Mouse (Mus musculus) CH12.LX (cell line): Measurements from ENCODE around the gene Pafah1b1. TPM values are rescaled to one million over a fixed set of nuclear protein-coding genes. Genes with fewer than 3 reads are reported as not detected.

Source experiments
- DNase-seq: peaks from one replicate; pipeline ENCODE4 v3.0.0-alpha.2; 2013; ENCODE audit errors: extremely low read depth
- H3K27ac ChIP-seq: 2 replicates; pipeline ENCODE4 v1.5.1; 2012; ENCODE audit warnings: low read depth, mild to moderate bottlenecking, control low read depth, moderate library complexity; ENCODE audit not compliant: insufficient read depth
- H3K27me3 ChIP-seq: replicated peaks from 2 replicates; pipeline ENCODE3; 2012; ENCODE audit warnings: inconsistent platforms
- H3K36me3 ChIP-seq, 2 experiments: replicated peaks in 1 of 2; 2 replicates each; pipeline versions ENCODE3 to v1.6.1; 2012; ENCODE audit warnings: inconsistent platforms in 1 of 2, low read length in 1 of 2, mild to moderate bottlenecking in 1 of 2, mixed read lengths in 1 of 2, moderate library complexity in 1 of 2; ENCODE audit not compliant: control insufficient read depth in 1 of 2, insufficient read depth in 1 of 2
- H3K4me1 ChIP-seq, 2 experiments: 2 replicates each; pipeline ENCODE4 v1.6.1; 2012; ENCODE audit warnings: inconsistent platforms in 1 of 2, moderate library complexity in 1 of 2; ENCODE audit not compliant: insufficient read depth in 2 of 2, control insufficient read depth in 1 of 2
- H3K4me2 ChIP-seq: 2 replicates; pipeline ENCODE4 v1.6.1; 2012; ENCODE audit warnings: low read depth, mild to moderate bottlenecking, control low read depth; ENCODE audit not compliant: poor library complexity, insufficient read depth, severe bottlenecking
- H3K4me3 ChIP-seq, 3 experiments: fragments of 150-350 bp in 1 of 3; sonication (generic) in 1 of 3; replicated peaks in 1 of 3; 2 replicates each; pipeline versions ENCODE3 to v1.5.1; 2011 to 2012; ENCODE audit warnings: low read depth in 2 of 3, low read length in 2 of 3, mild to moderate bottlenecking in 2 of 3, moderate library complexity in 2 of 3, control low read depth in 1 of 3, improper control_type of control experiment in 1 of 3, inconsistent platforms in 1 of 3, mixed read lengths in 1 of 3; ENCODE audit not compliant: poor library complexity in 1 of 3
- H3K79me2 ChIP-seq: replicated peaks from 2 replicates; pipeline ENCODE4 v1.6.1; 2012; ENCODE audit warnings: mild to moderate bottlenecking, moderate library complexity; ENCODE audit not compliant: control insufficient read depth, poor library complexity, insufficient read depth, severe bottlenecking; ENCODE audit errors: extremely low read depth
- H3K9ac ChIP-seq: 2 replicates; pipeline ENCODE4 v1.6.1; 2012; ENCODE audit warnings: low read depth, mild to moderate bottlenecking, control low read depth, moderate library complexity; ENCODE audit not compliant: insufficient read depth
- H3K9me3 ChIP-seq: replicated peaks from 2 replicates; pipeline ENCODE3; 2012; ENCODE audit warnings: low read length, inconsistent platforms, mixed read lengths
- BHLHE40 ChIP-seq: IDR thresholded peaks from 2 replicates; pipeline ENCODE4 v1.6.1; 2011; ENCODE audit warnings: mild to moderate bottlenecking, low read depth, low read length, improper control_type of control experiment
- CHD2 ChIP-seq: IDR thresholded peaks from 2 replicates; pipeline ENCODE4 v1.6.1; 2011; ENCODE audit warnings: low read length, improper control_type of control experiment
- CTCF ChIP-seq, 2 experiments: IDR thresholded peaks in 1 of 2; conservative IDR thresholded peaks in 1 of 2; 2 replicates each; pipeline ENCODE4 v1.5.1; 2011 to 2012; ENCODE audit warnings: low read depth in 2 of 2, low read length in 2 of 2, improper control_type of control experiment in 1 of 2, inconsistent platforms in 1 of 2, mild to moderate bottlenecking in 1 of 2, moderate library complexity in 1 of 2
- EP300 ChIP-seq: IDR thresholded peaks from 2 replicates; pipeline ENCODE4 v1.6.1; 2011; ENCODE audit warnings: low read length, improper control_type of control experiment
- GABPA ChIP-seq: IDR thresholded peaks from 2 replicates; pipeline ENCODE4 v1.6.1; 2012; ENCODE audit warnings: low read depth, low read length, improper control_type of control experiment, inconsistent platforms; ENCODE audit not compliant: insufficient replicate concordance
- JUN ChIP-seq: IDR thresholded peaks from 2 replicates; pipeline ENCODE4 v1.6.1; 2011; ENCODE audit warnings: low read depth, mild to moderate bottlenecking, low read length, improper control_type of control experiment, moderate library complexity; ENCODE audit not compliant: insufficient read depth
- JUND ChIP-seq: conservative IDR thresholded peaks from 2 replicates; pipeline ENCODE4 v1.6.1; 2011; ENCODE audit warnings: low read depth, low read length, improper control_type of control experiment
- KAT2A ChIP-seq: IDR thresholded peaks from 2 replicates; pipeline ENCODE4 v1.6.1; 2012; ENCODE audit warnings: low read length, improper control_type of control experiment, inconsistent platforms; ENCODE audit not compliant: insufficient replicate concordance
- MAFK ChIP-seq: IDR thresholded peaks from 2 replicates; pipeline ENCODE4 v1.6.1; 2011; ENCODE audit warnings: low read length, improper control_type of control experiment; ENCODE audit not compliant: insufficient replicate concordance
- MAX ChIP-seq: IDR thresholded peaks from 2 replicates; pipeline ENCODE4 v1.6.1; 2011; ENCODE audit warnings: low read length, improper control_type of control experiment
- MEF2A ChIP-seq: IDR thresholded peaks from 2 replicates; pipeline ENCODE4 v1.6.1; 2014; ENCODE audit warnings: low read depth, mild to moderate bottlenecking, inconsistent platforms, low read length, improper control_type of control experiment, borderline replicate concordance
- MXI1 ChIP-seq: IDR thresholded peaks from 2 replicates; pipeline ENCODE4 v1.6.1; 2011; ENCODE audit warnings: mild to moderate bottlenecking, low read depth, low read length, improper control_type of control experiment
- MYC ChIP-seq: IDR thresholded peaks from 2 replicates; pipeline ENCODE4 v1.6.1; 2011; ENCODE audit warnings: low read depth, mild to moderate bottlenecking, improper control_type of control experiment, low read length
- NELFE ChIP-seq: IDR thresholded peaks from 2 replicates; pipeline ENCODE4 v1.6.1; 2011; ENCODE audit warnings: low read depth, low read length, improper control_type of control experiment
- RAD21 ChIP-seq: IDR thresholded peaks from 2 replicates; pipeline ENCODE4 v1.6.1; 2011; ENCODE audit warnings: low read depth, mild to moderate bottlenecking, low read length, improper control_type of control experiment, moderate library complexity
- SMC3 ChIP-seq: IDR thresholded peaks from 2 replicates; pipeline ENCODE4 v1.6.1; 2011; ENCODE audit warnings: low read depth, low read length, improper control_type of control experiment
- TBP ChIP-seq: conservative IDR thresholded peaks from 2 replicates; pipeline ENCODE4 v1.6.1; 2011; ENCODE audit warnings: low read depth, low read length, improper control_type of control experiment
- TCF12 ChIP-seq: IDR thresholded peaks from 2 replicates; pipeline ENCODE4 v1.6.1; 2014; ENCODE audit warnings: low read depth, mild to moderate bottlenecking, inconsistent platforms, low read length, improper control_type of control experiment
- UBTF ChIP-seq: IDR thresholded peaks from 2 replicates; pipeline ENCODE4 v1.6.1; 2012; ENCODE audit warnings: low read depth, mild to moderate bottlenecking, inconsistent platforms, low read length, improper control_type of control experiment, moderate library complexity
- ZC3H11A ChIP-seq: IDR thresholded peaks from 2 replicates; pipeline ENCODE4 v1.6.1; 2012; ENCODE audit warnings: low read depth, mild to moderate bottlenecking, inconsistent platforms, low read length, improper control_type of control experiment
- ZMIZ1 ChIP-seq: IDR thresholded peaks from 2 replicates; pipeline ENCODE4 v1.6.1; 2012; ENCODE audit warnings: low read depth, mild to moderate bottlenecking, inconsistent platforms, low read length, improper control_type of control experiment
- ZNF384 ChIP-seq: IDR thresholded peaks from 2 replicates; pipeline ENCODE4 v1.6.1; 2012; ENCODE audit warnings: low read depth, low read length, improper control_type of control experiment, inconsistent platforms
- dilution Hi-C: fragments of 300-500 bp; cut with MboI; formaldehyde crosslinking; loops from 2 replicates; pipeline ENCODE4 v1.14.3; 2020; ENCODE audit warnings: low sequenced_read_pairs; ENCODE audit not compliant: extremely low pct_unique_long_range_greater_than_20kb, extremely low pct_ligation_motif_present
- in situ Hi-C: fragments of 300-500 bp; cut with MboI; formaldehyde crosslinking; loops from 3 replicates; pipeline ENCODE4 v1.14.3; 2019; ENCODE audit warnings: low sequenced_read_pairs, low pct_ligation_motif_present, low pct_unique_long_range_greater_than_20kb, mixed read lengths
- polyA plus RNA-seq: library from polyadenylated mRNA; unstranded; fragments of >175 nt; gene quantifications from 2 replicates; pipeline ENCODE4 v1.2.1, GENCODE M21; 2012; ENCODE audit warnings: low read depth; ENCODE audit not compliant: insufficient read length
- total RNA-seq, 2 experiments: library from RNA; depleted of rRNA; stranded (reverse); fragments of 300-350 nt in 1 of 2; fragments of >200 nt in 1 of 2; gene quantifications; 2 replicates each; pipeline ENCODE4 v1.2.3; 2012 to 2014

The Pafah1b1 gene
- total and polyA plus RNA-seq, 3 experiments, result 53.9 to 136 (median 107) TPM

- TF ChIP-seq ZMIZ1 (peak; percentile 98), KAT2A (no peak; the same call in 1 of the 2 replicates), JUN (no peak), MAFK (no peak), GABPA (no peak), MYC (no peak), BHLHE40 (no peak), EP300 (no peak), CHD2 (peak; percentile 100), ZNF384 (no peak), MXI1 (peak; percentile 89), ZC3H11A (no peak), TCF12 (peak; percentile 98)
These were observed 46.2 kb upstream of the Pafah1b1 start, which contains the start of gene Mettl16 (continued) for GRCm38 (mm10) chr11:74770595-74771207.

DNA sequence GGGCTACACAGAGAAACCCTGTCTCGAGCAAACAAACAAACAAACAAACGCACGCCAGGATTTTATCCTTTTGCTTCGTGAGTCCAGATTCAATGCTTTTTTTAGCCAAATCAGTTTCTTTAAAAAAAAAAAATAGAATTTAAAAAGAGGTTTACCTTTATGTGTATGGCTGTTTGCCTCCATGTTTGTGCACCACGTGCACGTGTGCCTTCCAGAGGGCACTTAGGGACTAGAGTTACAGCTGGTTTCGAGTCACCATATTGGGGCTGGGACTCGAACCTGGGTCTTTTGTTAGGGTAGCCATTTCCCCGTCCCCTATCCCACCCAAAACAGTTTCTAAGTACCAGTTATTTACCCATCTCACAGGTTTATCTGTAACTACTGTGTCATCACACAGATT is 45.6 kb upstream of the Pafah1b1 start:
- TF ChIP-seq MYC (peak; percentile 71; the same call in 1 of the 2 replicates), BHLHE40 (peak; percentile 77), MAX (peak; percentile 79), UBTF (no peak), NELFE (no peak), TBP (no peak)
- Histone ChIP-seq H3K79me2 (peaks cover 40% of the 10 kb centered on the region), H3K9me3 (no peaks in the 10 kb centered on the region), H3K36me3 (peaks cover 18 to 28% of the 10 kb centered on the region in 2 experiments), H3K4me1 (peaks cover 4 to 30% of the 10 kb centered on the region in 2 experiments), H3K4me3 (peak overlapping the region; percentile 50 to 79 (median 61)), H3K4me2 (peak overlapping the region; percentile 48), H3K27ac (no peak overlapping the region; the same call in 1 of the 2 replicates), H3K27me3 (no peaks in the 10 kb centered on the region), H3K9ac (peak overlapping the region; percentile 77)
- DNase-seq, result peak; percentile 57
- in situ Hi-C loops, result no loop called here
- dilution Hi-C loops, result no loop called here

GRCm38 (mm10) chr11:74768045-74768444 is 43.6 kb upstream of the Pafah1b1 start:
- Histone ChIP-seq H3K4me2 (no peak overlapping the region), H3K79me2 (peaks cover 22% of the 10 kb centered on the region), H3K9ac (no peak overlapping the region), H3K36me3 (peaks cover 3 to 8% of the 10 kb centered on the region in 2 experiments), H3K9me3 (no peaks in the 10 kb centered on the region), H3K4me3 (no peak overlapping the region)
- peak; percentile 53 for DNase-seq
- in situ Hi-C loops, result no loop called here
- no peak for TF ChIP-seq MAFK
- TF ChIP-seq CTCF (conservative IDR thresholded peaks at IDR 0.05 in 1 of 2, IDR thresholded peaks at IDR 0.05 in 1 of 2; ENCODE audit: low read depth in 2 of 2, low read length in 2 of 2), result peak; percentile 56 to 73
- no peak for TF ChIP-seq MXI1
- TF ChIP-seq MAX, result no peak
- no peak for TF ChIP-seq NELFE
- no peak for TF ChIP-seq MEF2A
- peak; percentile 53 for TF ChIP-seq RAD21
- TF ChIP-seq JUND, result 0 out of 2 replicates have a peak, but pooled peaks have one; percentile 12
- peak; percentile 64; the same call in 1 of the 2 replicates for TF ChIP-seq MYC
- TF ChIP-seq TCF12, result no peak
- peak; percentile 69 for TF ChIP-seq SMC3
- TF ChIP-seq, all 38 proteins: peak for 5
- no peak overlapping the region for H3K27ac ChIP-seq
- no peaks in the 10 kb centered on the region for H3K27me3 ChIP-seq
- H3K4me1 ChIP-seq, result peaks cover 8 to 25% of the 10 kb centered on the region in 2 experiments
- dilution Hi-C loops, result no loop called here
